Mouse (Mus musculus): ENCODE measurements around the gene Tm6sf1. TPM values are rescaled to one million over a fixed set of nuclear protein-coding genes. Genes with fewer than 3 reads are reported as not detected.

Tm6sf1 gene
- polyA plus RNA-seq, 1 experiment from 2014 or later: 10.9 TPM

DNA sequence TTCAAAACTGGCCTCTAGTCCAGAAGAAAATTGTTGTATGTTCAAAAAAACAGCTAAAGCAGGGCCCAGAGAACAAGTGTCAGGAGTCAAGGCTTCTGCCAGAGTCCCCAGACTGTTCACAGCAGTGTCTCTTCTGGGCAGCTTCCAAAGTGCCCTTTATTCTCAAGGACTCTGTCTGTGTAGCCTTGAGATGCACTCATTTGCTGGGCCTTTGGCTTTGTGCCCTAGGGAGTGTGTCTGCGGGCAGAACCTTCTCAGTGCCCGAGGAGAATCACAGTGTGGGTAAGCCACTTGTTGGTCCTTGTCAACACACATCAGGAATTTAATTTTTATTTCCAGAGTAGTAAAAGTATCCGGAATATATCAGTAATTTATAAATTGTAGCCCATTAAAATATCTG is 22.8 kb downstream of the Tm6sf1 start:
- no peaks in the 10 kb centered on the region for H3K27me3 ChIP-seq (ENCODE audit: control insufficient read depth, insufficient read depth, low read length)
- H3K4me1 ChIP-seq (ENCODE audit: control insufficient read depth, insufficient read depth, low read length): no peaks in the 10 kb centered on the region
- no peak overlapping the region for H3K4me3 ChIP-seq (replicated peaks; ENCODE audit: low read depth, low read length)
- no peak overlapping the region for H3K27ac ChIP-seq (replicated peaks; ENCODE audit: low read depth, low read length)
- WGBS: 82% methylated on average over 3 of the region's 3 CpGs
- DNase-seq (no peak), ATAC-seq (ENCODE audit: low FRiP score, low TSS enrichment) (no peak)
- no peak overlapping the region for H3K9ac ChIP-seq (replicated peaks; ENCODE audit: low read length)
- H3K4me2 ChIP-seq (ENCODE audit: low read length): no peak overlapping the region
- no peaks in the 10 kb centered on the region for H3K9me3 ChIP-seq (ENCODE audit: control insufficient read depth, low read length)
- H3K36me3 ChIP-seq (ENCODE audit: control insufficient read depth, insufficient read depth, low read length): peaks cover 17% of the 10 kb centered on the region

DNA sequence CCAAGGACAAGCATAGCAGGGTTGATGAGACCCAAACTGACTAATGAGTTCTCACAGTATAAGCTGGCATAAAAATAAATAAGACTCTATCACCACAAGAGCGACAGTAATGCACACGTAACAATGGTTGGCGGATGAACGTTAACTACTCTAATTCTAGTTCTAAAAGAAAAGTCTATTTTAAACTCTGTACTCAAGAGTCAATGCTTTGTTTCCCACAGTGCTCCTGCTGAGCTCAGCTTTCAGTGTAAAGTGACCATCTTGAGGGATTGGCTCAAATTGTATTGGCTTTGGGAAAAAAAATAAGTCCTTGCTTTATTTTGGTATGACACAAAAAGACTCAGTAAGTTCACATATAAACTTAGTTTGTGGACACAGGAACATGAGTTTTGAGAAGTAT is 26.3 kb downstream of the Tm6sf1 start:
- no peaks in the 10 kb centered on the region for H3K27me3 ChIP-seq (ENCODE audit: control insufficient read depth, insufficient read depth, low read length)
- H3K4me2 ChIP-seq (ENCODE audit: low read length): no peak overlapping the region
- H3K4me3 ChIP-seq (replicated peaks; ENCODE audit: low read depth, low read length): no peak overlapping the region
- peaks cover 16% of the 10 kb centered on the region for H3K36me3 ChIP-seq (ENCODE audit: control insufficient read depth, insufficient read depth, low read length)
- no peaks in the 10 kb centered on the region for H3K9me3 ChIP-seq (ENCODE audit: control insufficient read depth, low read length)
- H3K4me1 ChIP-seq (ENCODE audit: control insufficient read depth, insufficient read depth, low read length): no peaks in the 10 kb centered on the region
- H3K27ac ChIP-seq (replicated peaks; ENCODE audit: low read depth, low read length): no peak overlapping the region
- ATAC-seq (ENCODE audit: low FRiP score, low TSS enrichment) (no peak), DNase-seq (no peak)
- H3K9ac ChIP-seq (replicated peaks; ENCODE audit: low read length): no peak overlapping the region
- WGBS: 73% methylated on average over 4 of the region's 4 CpGs

DNA sequence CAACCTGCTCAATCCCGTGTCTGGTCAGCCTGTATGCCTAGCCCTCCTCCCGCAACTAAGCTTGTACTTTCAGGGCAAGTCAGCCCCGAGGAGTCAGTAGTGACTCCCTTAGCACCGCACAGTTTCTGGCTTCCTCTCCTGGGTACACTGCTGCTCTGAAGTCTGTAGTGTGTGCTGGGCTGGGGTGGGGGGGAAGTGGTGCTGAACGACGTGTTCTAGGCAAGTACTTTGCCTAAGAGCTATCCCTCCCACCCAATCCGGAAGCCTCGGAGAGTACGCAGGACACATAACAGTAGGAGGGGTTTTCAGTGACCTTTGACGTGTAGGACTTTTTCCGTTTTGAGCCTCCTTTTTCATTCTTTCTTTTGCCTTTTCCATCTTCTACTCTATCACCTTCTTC is 40.6 kb downstream of the Tm6sf1 start:
- no peak overlapping the region for H3K27ac ChIP-seq (replicated peaks; ENCODE audit: low read depth, low read length)
- H3K4me2 ChIP-seq (ENCODE audit: low read length): no peak overlapping the region
- DNase-seq (no peak), ATAC-seq (ENCODE audit: low FRiP score, low TSS enrichment) (no peak)
- no peaks in the 10 kb centered on the region for H3K9me3 ChIP-seq (ENCODE audit: control insufficient read depth, low read length)
- H3K27me3 ChIP-seq (ENCODE audit: control insufficient read depth, insufficient read depth, low read length): no peaks in the 10 kb centered on the region
- no peaks in the 10 kb centered on the region for H3K4me1 ChIP-seq (ENCODE audit: control insufficient read depth, insufficient read depth, low read length)
- no peak overlapping the region for H3K9ac ChIP-seq (replicated peaks; ENCODE audit: low read length)
- H3K4me3 ChIP-seq (replicated peaks; ENCODE audit: low read depth, low read length): no peak overlapping the region
- WGBS: 87% methylated on average over 11 of the region's 11 CpGs
- peaks cover 32% of the 10 kb centered on the region for H3K36me3 ChIP-seq (ENCODE audit: control insufficient read depth, insufficient read depth, low read length)

DNA sequence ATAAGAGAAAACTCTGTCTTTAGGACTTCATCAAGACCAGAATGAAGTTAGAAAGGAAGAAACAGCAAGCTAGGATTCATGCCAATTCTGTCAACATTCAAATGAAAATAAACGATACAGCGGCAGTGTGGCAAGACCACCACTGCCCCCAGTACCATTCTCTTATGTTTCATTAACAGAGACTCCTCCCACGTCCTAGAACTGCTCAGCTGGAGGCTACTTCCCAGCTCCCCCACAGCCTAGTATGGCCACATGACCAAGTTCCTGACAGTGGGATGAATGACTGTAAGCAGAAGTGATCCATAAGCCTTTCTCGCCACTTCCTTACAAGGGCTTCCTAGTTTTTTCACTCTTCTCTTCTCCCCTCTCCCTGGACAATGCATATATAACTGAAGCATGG is 45.3 kb downstream of the Tm6sf1 start:
- DNase-seq (no peak), ATAC-seq (ENCODE audit: low FRiP score, low TSS enrichment) (no peak)
- H3K27ac ChIP-seq (replicated peaks; ENCODE audit: low read depth, low read length): no peak overlapping the region
- H3K9ac ChIP-seq (replicated peaks; ENCODE audit: low read length): no peak overlapping the region
- H3K9me3 ChIP-seq (ENCODE audit: control insufficient read depth, low read length): no peaks in the 10 kb centered on the region
- H3K4me2 ChIP-seq (ENCODE audit: low read length): no peak overlapping the region
- H3K27me3 ChIP-seq (ENCODE audit: control insufficient read depth, insufficient read depth, low read length): no peaks in the 10 kb centered on the region
- no peaks in the 10 kb centered on the region for H3K4me1 ChIP-seq (ENCODE audit: control insufficient read depth, insufficient read depth, low read length)
- WGBS: 80% methylated on average over 4 of the region's 4 CpGs
- H3K4me3 ChIP-seq (replicated peaks; ENCODE audit: low read depth, low read length): no peak overlapping the region
- peaks cover 5% of the 10 kb centered on the region for H3K36me3 ChIP-seq (ENCODE audit: control insufficient read depth, insufficient read depth, low read length)

DNA sequence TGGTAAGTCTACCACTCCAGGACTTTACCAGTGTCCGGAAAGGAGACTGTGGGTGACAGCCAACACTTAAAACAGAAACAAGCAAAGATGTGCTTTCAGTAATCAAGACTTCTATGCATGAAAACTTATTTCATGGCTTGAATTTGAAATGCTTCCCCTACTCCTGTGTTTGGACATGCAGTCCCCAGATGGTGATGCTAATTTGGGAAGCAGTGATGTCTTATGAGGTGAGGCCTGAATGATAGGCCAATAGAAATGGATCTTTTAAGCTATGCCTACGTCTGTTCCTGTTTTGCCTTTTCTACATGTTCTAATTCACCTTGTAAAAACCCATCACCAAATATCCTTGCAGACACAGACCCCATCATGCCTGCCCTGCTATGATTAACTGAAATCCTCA is 46.1 kb downstream of the Tm6sf1 start:
- Histone ChIP-seq H3K27ac (replicated peaks; ENCODE audit: low read depth, low read length) (no peak overlapping the region), H3K4me3 (replicated peaks; ENCODE audit: low read depth, low read length) (no peak overlapping the region), H3K27me3 (ENCODE audit: control insufficient read depth, insufficient read depth, low read length) (no peaks in the 10 kb centered on the region), H3K9me3 (ENCODE audit: control insufficient read depth, low read length) (no peaks in the 10 kb centered on the region), H3K9ac (replicated peaks; ENCODE audit: low read length) (no peak overlapping the region), H3K36me3 (ENCODE audit: control insufficient read depth, insufficient read depth, low read length) (no peaks in the 10 kb centered on the region), H3K4me1 (ENCODE audit: control insufficient read depth, insufficient read depth, low read length) (no peaks in the 10 kb centered on the region), H3K4me2 (ENCODE audit: low read length) (no peak overlapping the region)
- 93% methylated on average over 2 of the region's 2 CpGs for WGBS
- ATAC-seq (ENCODE audit: low FRiP score, low TSS enrichment) (no peak), DNase-seq (no peak)

DNA sequence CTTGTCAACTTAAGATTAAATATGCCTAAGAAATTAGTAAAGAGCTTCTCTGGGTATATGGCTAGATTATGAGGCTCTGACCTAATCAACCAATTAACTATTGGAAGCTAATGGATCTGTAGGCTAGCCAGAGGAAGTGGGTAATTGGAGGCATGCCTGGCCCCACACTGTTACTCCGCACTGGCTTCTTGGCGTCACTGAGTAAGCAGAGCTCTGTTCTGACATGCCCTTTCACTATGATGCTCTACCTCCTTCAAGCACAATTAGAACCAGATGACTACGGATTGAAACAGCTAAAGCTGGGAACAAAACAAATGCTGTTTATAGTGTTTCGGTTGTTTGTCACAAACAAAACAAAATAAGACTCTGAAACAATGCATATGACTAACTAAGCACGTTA is 59.5 kb downstream of the Tm6sf1 start:
- ATAC-seq (ENCODE audit: low FRiP score, low TSS enrichment) (no peak), DNase-seq (no peak)
- no peak overlapping the region for H3K9ac ChIP-seq (replicated peaks; ENCODE audit: low read length)
- H3K4me3 ChIP-seq (replicated peaks; ENCODE audit: low read depth, low read length): no peak overlapping the region
- H3K27ac ChIP-seq (replicated peaks; ENCODE audit: low read depth, low read length): no peak overlapping the region
- H3K27me3 ChIP-seq (ENCODE audit: control insufficient read depth, insufficient read depth, low read length): no peaks in the 10 kb centered on the region
- H3K36me3 ChIP-seq (ENCODE audit: control insufficient read depth, insufficient read depth, low read length): no peaks in the 10 kb centered on the region
- WGBS: 86% methylated on average over 5 of the region's 5 CpGs
- no peak overlapping the region for H3K4me2 ChIP-seq (ENCODE audit: low read length)
- no peaks in the 10 kb centered on the region for H3K9me3 ChIP-seq (ENCODE audit: control insufficient read depth, low read length)
- H3K4me1 ChIP-seq (ENCODE audit: control insufficient read depth, insufficient read depth, low read length): no peaks in the 10 kb centered on the region

DNA sequence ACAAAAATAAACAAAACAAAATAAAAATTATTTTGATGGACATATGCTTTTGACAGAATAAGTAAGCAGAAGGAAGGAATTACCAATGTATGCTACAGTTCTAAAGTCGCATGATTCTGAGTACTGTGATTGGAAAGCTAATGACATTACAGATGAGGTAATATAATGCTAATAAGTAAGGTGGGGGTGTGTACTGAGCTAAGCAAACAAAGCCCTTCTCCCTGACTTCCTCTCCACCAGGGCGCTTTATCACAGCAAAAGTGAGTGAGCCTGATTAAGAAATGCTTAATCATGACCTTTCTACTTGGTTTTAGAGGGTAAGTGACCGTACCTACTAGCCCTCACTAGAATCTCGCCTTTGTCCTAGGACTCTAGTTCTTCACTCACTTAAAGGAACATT is 61.5 kb downstream of the Tm6sf1 start:
- Histone ChIP-seq H3K27me3 (ENCODE audit: control insufficient read depth, insufficient read depth, low read length) (no peaks in the 10 kb centered on the region), H3K4me2 (ENCODE audit: low read length) (no peak overlapping the region), H3K36me3 (ENCODE audit: control insufficient read depth, insufficient read depth, low read length) (no peaks in the 10 kb centered on the region), H3K27ac (replicated peaks; ENCODE audit: low read depth, low read length) (no peak overlapping the region), H3K4me3 (replicated peaks; ENCODE audit: low read depth, low read length) (no peak overlapping the region), H3K9me3 (ENCODE audit: control insufficient read depth, low read length) (no peaks in the 10 kb centered on the region), H3K4me1 (ENCODE audit: control insufficient read depth, insufficient read depth, low read length) (no peaks in the 10 kb centered on the region), H3K9ac (replicated peaks; ENCODE audit: low read length) (no peak overlapping the region)
- DNase-seq (no peak), ATAC-seq (ENCODE audit: low FRiP score, low TSS enrichment) (no peak)
- 82% methylated on average over 4 of the region's 4 CpGs for WGBS

DNA sequence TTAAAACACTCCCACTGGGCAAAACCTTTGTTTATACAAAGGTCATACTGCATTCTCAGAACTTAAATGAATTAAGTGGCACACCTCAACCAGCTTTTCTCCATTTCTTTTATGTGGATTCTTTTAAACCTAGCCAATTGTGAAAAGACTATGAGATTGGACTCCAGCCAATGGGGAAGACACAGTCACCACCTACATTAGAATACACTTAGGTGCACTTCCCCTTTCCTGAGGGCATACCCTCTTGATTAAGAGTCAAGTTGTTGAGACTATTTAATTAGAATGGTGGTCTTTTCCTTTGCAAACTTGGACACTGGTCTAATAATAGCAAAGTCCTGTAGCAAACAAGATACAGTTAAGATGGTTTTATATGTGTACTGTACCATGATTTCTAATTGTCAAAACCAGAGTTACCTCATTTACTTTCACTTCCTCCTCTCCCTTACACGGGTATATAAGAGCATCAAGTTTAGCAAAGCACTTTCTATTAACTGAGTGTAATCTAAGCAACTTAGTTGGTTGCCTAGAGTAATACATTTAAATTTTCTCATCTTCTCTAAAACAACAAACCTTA is 62.7 kb downstream of the Tm6sf1 start:
- H3K4me2 ChIP-seq (ENCODE audit: low read length): no peak overlapping the region
- H3K36me3 ChIP-seq (ENCODE audit: control insufficient read depth, insufficient read depth, low read length): no peaks in the 10 kb centered on the region
- 95% methylated on average over 1 of the region's 1 CpGs for WGBS
- no peaks in the 10 kb centered on the region for H3K27me3 ChIP-seq (ENCODE audit: control insufficient read depth, insufficient read depth, low read length)
- no peak overlapping the region for H3K27ac ChIP-seq (replicated peaks; ENCODE audit: low read depth, low read length)
- DNase-seq (no peak), ATAC-seq (ENCODE audit: low FRiP score, low TSS enrichment) (no peak)
- no peaks in the 10 kb centered on the region for H3K9me3 ChIP-seq (ENCODE audit: control insufficient read depth, low read length)
- H3K9ac ChIP-seq (replicated peaks; ENCODE audit: low read length): no peak overlapping the region
- H3K4me3 ChIP-seq (replicated peaks; ENCODE audit: low read depth, low read length): no peak overlapping the region
- H3K4me1 ChIP-seq (ENCODE audit: control insufficient read depth, insufficient read depth, low read length): no peaks in the 10 kb centered on the region

DNA sequence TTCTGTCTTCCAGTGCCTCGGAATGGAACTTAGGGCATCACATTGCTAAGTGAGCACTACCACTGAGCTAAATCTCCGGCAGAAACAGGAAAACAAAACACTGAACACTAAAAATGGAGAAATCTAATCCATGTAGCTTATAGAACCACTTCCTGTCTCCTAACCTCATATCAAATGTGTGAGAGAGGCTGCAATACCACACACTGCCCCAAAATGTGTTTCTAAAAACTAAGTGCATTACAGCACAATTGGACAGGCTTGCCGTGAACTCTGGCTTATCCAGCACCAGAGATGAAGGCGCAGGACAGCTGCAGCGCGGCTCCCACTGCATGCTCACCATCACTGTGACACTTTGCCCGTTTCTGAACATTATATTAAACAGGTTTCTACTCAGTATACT is 70.2 kb downstream of the Tm6sf1 start:
- Histone ChIP-seq H3K27me3 (ENCODE audit: control insufficient read depth, insufficient read depth, low read length) (no peaks in the 10 kb centered on the region), H3K4me1 (ENCODE audit: control insufficient read depth, insufficient read depth, low read length) (peaks cover 24% of the 10 kb centered on the region), H3K36me3 (ENCODE audit: control insufficient read depth, insufficient read depth, low read length) (no peaks in the 10 kb centered on the region), H3K27ac (replicated peaks; ENCODE audit: low read depth, low read length) (no peak overlapping the region), H3K4me3 (replicated peaks; ENCODE audit: low read depth, low read length) (no peak overlapping the region), H3K4me2 (ENCODE audit: low read length) (no peak overlapping the region), H3K9me3 (ENCODE audit: control insufficient read depth, low read length) (no peaks in the 10 kb centered on the region), H3K9ac (replicated peaks; ENCODE audit: low read length) (no peak overlapping the region)
- DNase-seq (no peak), ATAC-seq (ENCODE audit: low FRiP score, low TSS enrichment) (no peak)
- WGBS: 84% methylated on average over 7 of the region's 7 CpGs
